Mouse (Mus musculus): ENCODE measurements around the gene Ttc29. TPM values are rescaled to one million over a fixed set of nuclear protein-coding genes. Genes with fewer than 3 reads are reported as not detected.

The Ttc29 gene
- total and polyA plus RNA-seq, 2 experiments from 2014 or later = 0.05 TPM; not detected in 1

- DNase-seq (ENCODE audit: low spot score) = no peak
- Histone ChIP-seq H3K27ac (ENCODE audit: low read depth) (no peak overlapping the region), H3K9ac (replicated peaks; ENCODE audit: low read depth, low read length) (no peak overlapping the region), H3K27me3 (ENCODE audit: control insufficient read depth, insufficient read depth, low read length) (no peaks in the 10 kb centered on the region), H3K36me3 (replicated peaks; ENCODE audit: control insufficient read depth, insufficient read depth, low read length) (no peaks in the 10 kb centered on the region), H3K9me3 (replicated peaks; ENCODE audit: control insufficient read depth, low read length) (no peaks in the 10 kb centered on the region), H3K4me2 (ENCODE audit: low read depth, low read length) (no peak overlapping the region), H3K4me3 (ENCODE audit: low read depth, low read length) (no peak overlapping the region), H3K4me1 (ENCODE audit: control insufficient read depth, insufficient read depth) (no peaks in the 10 kb centered on the region)
- 36% methylated on average over 7 of the region's 7 CpGs for WGBS
- no peak for TF ChIP-seq CTCF (IDR thresholded peaks at IDR 0.05; ENCODE audit: low read depth)
- no peak for TF ChIP-seq EP300 (IDR thresholded peaks at IDR 0.05; ENCODE audit: low read depth)
- no peak for ATAC-seq (ENCODE audit: insufficient read depth, low read depth)
These were observed 90.5 kb downstream of the Ttc29 start for GRCm38 (mm10) chr8:78303579-78303978.

DNA sequence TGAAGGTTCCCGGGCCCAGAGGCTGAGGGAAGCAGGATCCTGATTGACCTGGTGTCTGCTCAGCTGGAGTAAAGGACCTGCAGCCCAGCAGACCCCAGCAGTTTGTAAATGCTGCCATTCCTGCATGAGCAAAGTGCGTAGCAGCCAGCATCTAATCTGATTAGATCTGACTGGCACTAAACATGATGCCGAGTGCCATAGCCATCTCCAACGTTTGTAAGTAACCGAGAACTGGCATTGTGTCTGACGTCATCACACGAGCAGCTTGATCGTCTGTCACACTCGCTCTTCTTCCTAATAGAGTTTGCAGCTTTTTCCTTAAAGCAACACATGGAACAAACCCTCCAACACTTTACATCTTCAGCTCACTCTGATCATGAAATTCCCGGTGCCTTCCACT, 93.5 kb downstream of the Ttc29 start:
- DNase-seq (ENCODE audit: low spot score) (no peak), ATAC-seq (ENCODE audit: insufficient read depth, low read depth) (no peak)
- Histone ChIP-seq H3K4me3 (ENCODE audit: low read depth, low read length) (no peak overlapping the region), H3K4me2 (ENCODE audit: low read depth, low read length) (no peak overlapping the region), H3K27ac (ENCODE audit: low read depth) (no peak overlapping the region), H3K27me3 (ENCODE audit: control insufficient read depth, insufficient read depth, low read length) (no peaks in the 10 kb centered on the region), H3K36me3 (replicated peaks; ENCODE audit: control insufficient read depth, insufficient read depth, low read length) (no peaks in the 10 kb centered on the region), H3K4me1 (ENCODE audit: control insufficient read depth, insufficient read depth) (no peaks in the 10 kb centered on the region), H3K9ac (replicated peaks; ENCODE audit: low read depth, low read length) (no peak overlapping the region), H3K9me3 (replicated peaks; ENCODE audit: control insufficient read depth, low read length) (0 out of 2 replicates have a peak, but pooled peaks cover under 1% of the 10 kb centered on the region)
- WGBS = 49% methylated on average over 10 of the region's 10 CpGs
- TF ChIP-seq EP300 (IDR thresholded peaks at IDR 0.05; ENCODE audit: low read depth) (no peak), CTCF (IDR thresholded peaks at IDR 0.05; ENCODE audit: low read depth) (no peak)

GRCm38 (mm10) chr8:78307131-78307530, 94.0 kb downstream of the Ttc29 start:
- no peak for DNase-seq (ENCODE audit: low spot score)
- no peak overlapping the region for H3K9ac ChIP-seq (replicated peaks; ENCODE audit: low read depth, low read length)
- H3K27ac ChIP-seq (ENCODE audit: low read depth) = no peak overlapping the region
- no peak for ATAC-seq (ENCODE audit: insufficient read depth, low read depth)
- no peak overlapping the region for H3K4me3 ChIP-seq (ENCODE audit: low read depth, low read length)
- WGBS = 24% methylated on average over 4 of the region's 4 CpGs
- no peak overlapping the region for H3K4me2 ChIP-seq (ENCODE audit: low read depth, low read length)
- 0 out of 2 replicates have a peak, but pooled peaks cover 4% of the 10 kb centered on the region for H3K9me3 ChIP-seq (replicated peaks; ENCODE audit: control insufficient read depth, low read length)
- H3K27me3 ChIP-seq (ENCODE audit: control insufficient read depth, insufficient read depth, low read length) = no peaks in the 10 kb centered on the region
- no peaks in the 10 kb centered on the region for H3K4me1 ChIP-seq (ENCODE audit: control insufficient read depth, insufficient read depth)
- no peak for TF ChIP-seq CTCF (IDR thresholded peaks at IDR 0.05; ENCODE audit: low read depth)
- no peak for TF ChIP-seq EP300 (IDR thresholded peaks at IDR 0.05; ENCODE audit: low read depth)
- no peaks in the 10 kb centered on the region for H3K36me3 ChIP-seq (replicated peaks; ENCODE audit: control insufficient read depth, insufficient read depth, low read length)

GRCm38 (mm10) chr8:78309539-78309938, 96.4 kb downstream of the Ttc29 start:
- DNase-seq (ENCODE audit: low spot score) = no peak
- no peak overlapping the region for H3K4me2 ChIP-seq (ENCODE audit: low read depth, low read length)
- H3K4me1 ChIP-seq (ENCODE audit: control insufficient read depth, insufficient read depth) = no peaks in the 10 kb centered on the region
- H3K27me3 ChIP-seq (ENCODE audit: control insufficient read depth, insufficient read depth, low read length) = no peaks in the 10 kb centered on the region
- TF ChIP-seq EP300 (IDR thresholded peaks at IDR 0.05; ENCODE audit: low read depth) (no peak), CTCF (IDR thresholded peaks at IDR 0.05; ENCODE audit: low read depth) (no peak)
- no peak overlapping the region for H3K27ac ChIP-seq (ENCODE audit: low read depth)
- H3K4me3 ChIP-seq (ENCODE audit: low read depth, low read length) = no peak overlapping the region
- H3K36me3 ChIP-seq (replicated peaks; ENCODE audit: control insufficient read depth, insufficient read depth, low read length) = no peaks in the 10 kb centered on the region
- no peak overlapping the region for H3K9ac ChIP-seq (replicated peaks; ENCODE audit: low read depth, low read length)
- ATAC-seq (ENCODE audit: insufficient read depth, low read depth) = no peak
- H3K9me3 ChIP-seq (replicated peaks; ENCODE audit: control insufficient read depth, low read length) = 0 out of 2 replicates have a peak, but pooled peaks cover 4% of the 10 kb centered on the region
- 65% methylated on average over 6 of the region's 6 CpGs for WGBS

DNA sequence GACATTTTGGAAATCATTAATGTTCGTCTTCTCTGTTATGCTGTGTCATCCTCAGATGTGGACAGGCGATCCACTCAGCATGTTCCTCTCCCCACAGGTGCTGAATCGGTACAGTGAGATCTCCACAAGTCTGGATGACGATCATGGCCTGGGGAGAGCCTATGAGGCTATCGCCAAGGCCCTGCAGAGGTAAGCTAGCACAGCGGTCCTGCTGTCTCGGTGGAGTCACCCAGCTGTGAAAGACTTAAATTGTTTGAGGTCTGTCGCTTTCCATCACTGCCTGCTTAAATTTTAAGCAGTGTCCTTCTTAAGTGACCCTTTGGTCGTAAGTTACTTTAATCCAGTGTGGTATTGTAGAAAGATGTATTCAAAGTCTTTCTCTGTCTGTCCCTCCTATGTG, 102.5 kb downstream of the Ttc29 start:
- no peak overlapping the region for H3K9ac ChIP-seq (replicated peaks; ENCODE audit: low read depth, low read length)
- H3K4me2 ChIP-seq (ENCODE audit: low read depth, low read length) = no peak overlapping the region
- DNase-seq (ENCODE audit: low spot score) (no peak), ATAC-seq (ENCODE audit: insufficient read depth, low read depth) (no peak)
- 65% methylated on average over 9 of the region's 9 CpGs for WGBS
- H3K27ac ChIP-seq (ENCODE audit: low read depth) = no peak overlapping the region
- no peaks in the 10 kb centered on the region for H3K27me3 ChIP-seq (ENCODE audit: control insufficient read depth, insufficient read depth, low read length)
- H3K4me3 ChIP-seq (ENCODE audit: low read depth, low read length) = no peak overlapping the region
- no peaks in the 10 kb centered on the region for H3K36me3 ChIP-seq (replicated peaks; ENCODE audit: control insufficient read depth, insufficient read depth, low read length)
- TF ChIP-seq CTCF (IDR thresholded peaks at IDR 0.05; ENCODE audit: low read depth) = no peak
- no peak for TF ChIP-seq EP300 (IDR thresholded peaks at IDR 0.05; ENCODE audit: low read depth)
- no peaks in the 10 kb centered on the region for H3K4me1 ChIP-seq (ENCODE audit: control insufficient read depth, insufficient read depth)
- H3K9me3 ChIP-seq (replicated peaks; ENCODE audit: control insufficient read depth, low read length) = 0 out of 2 replicates have a peak, but pooled peaks cover 4% of the 10 kb centered on the region

GRCm38 (mm10) chr8:78317666-78318065, 104.6 kb downstream of the Ttc29 start:
- no peak for ATAC-seq (ENCODE audit: insufficient read depth, low read depth)
- no peak overlapping the region for H3K9ac ChIP-seq (replicated peaks; ENCODE audit: low read depth, low read length)
- no peak overlapping the region for H3K4me3 ChIP-seq (ENCODE audit: low read depth, low read length)
- no peak for DNase-seq (ENCODE audit: low spot score)
- no peaks in the 10 kb centered on the region for H3K4me1 ChIP-seq (ENCODE audit: control insufficient read depth, insufficient read depth)
- 74% methylated on average over 2 of the region's 2 CpGs for WGBS
- H3K4me2 ChIP-seq (ENCODE audit: low read depth, low read length) = no peak overlapping the region
- H3K9me3 ChIP-seq (replicated peaks; ENCODE audit: control insufficient read depth, low read length) = no peaks in the 10 kb centered on the region
- no peak overlapping the region for H3K27ac ChIP-seq (ENCODE audit: low read depth)
- H3K27me3 ChIP-seq (ENCODE audit: control insufficient read depth, insufficient read depth, low read length) = no peaks in the 10 kb centered on the region
- TF ChIP-seq EP300 (IDR thresholded peaks at IDR 0.05; ENCODE audit: low read depth) (no peak), CTCF (IDR thresholded peaks at IDR 0.05; ENCODE audit: low read depth) (no peak)
- no peaks in the 10 kb centered on the region for H3K36me3 ChIP-seq (replicated peaks; ENCODE audit: control insufficient read depth, insufficient read depth, low read length)
